Mouse (Mus musculus) hindbrain, embryonic 13.5 days (tissue): ENCODE data around the gene Gng7. TPM values are rescaled to one million over a fixed set of nuclear protein-coding genes. Genes with fewer than 3 reads are reported as not detected.
A peak's percentile ranks its signal among the peaks of the same experiment; 100 is the strongest.
"Not testable (repeated sequence)": the region's sequence is repeated elsewhere in the genome, so short reads cannot be mapped to it uniquely, and the experiment has no call there.

Experiments used
- ATAC-seq: fragments of 200-750 bp; cut with Nextera tagmentation; 2 replicates; pipeline ENCODE4 v1.8.0; 2017; ENCODE audit warnings: moderate TSS enrichment; ENCODE audit not compliant: low FRiP score
- H3K27ac ChIP-seq: fragments of 300-500 bp; sonication (generic); 2 replicates; pipeline ENCODE4 v1.5.1; 2015; ENCODE audit warnings: inconsistent platforms, mild to moderate bottlenecking, moderate library complexity
- H3K27me3 ChIP-seq: fragments of 300-500 bp; sonication (generic); 2 replicates; pipeline ENCODE4 v1.6.1; 2015; ENCODE audit warnings: mild to moderate bottlenecking, inconsistent platforms
- H3K36me3 ChIP-seq: fragments of 300-500 bp; sonication (generic); 2 replicates; pipeline ENCODE4 v1.6.1; 2015; ENCODE audit warnings: mild to moderate bottlenecking, inconsistent platforms
- H3K4me1 ChIP-seq: fragments of 300-500 bp; sonication (generic); replicated peaks from 2 replicates; pipeline ENCODE4 v1.6.1; 2015; ENCODE audit warnings: inconsistent platforms
- H3K4me2 ChIP-seq: fragments of 300-500 bp; sonication (generic); 2 replicates; pipeline ENCODE4 v1.6.1; 2015; ENCODE audit warnings: inconsistent platforms, mild to moderate bottlenecking, moderate library complexity
- H3K4me3 ChIP-seq: fragments of 300-500 bp; sonication (generic); 2 replicates; pipeline ENCODE4 v1.5.1; 2015; ENCODE audit warnings: mild to moderate bottlenecking, inconsistent platforms
- H3K9ac ChIP-seq: fragments of 300-500 bp; sonication (generic); 2 replicates; pipeline ENCODE4 v1.6.1; 2015; ENCODE audit warnings: mild to moderate bottlenecking, inconsistent platforms
- H3K9me3 ChIP-seq: fragments of 300-500 bp; sonication (generic); 2 replicates; pipeline ENCODE4 v1.6.1; 2016; ENCODE audit warnings: inconsistent platforms
- WGBS: fragments of 180-500 bp; shearing (Covaris S2); methylation state at CpG from one replicate; pipeline ENCODE4 v1.1.7; 2015; 5-methylcytosine and 5-hydroxymethylcytosine counted together
- polyA plus RNA-seq: library from polyadenylated mRNA; unstranded; fragments of >200 nt; fragmentation: Nextera tagmentation; extraction: Ambion mirVana; gene quantifications from 2 replicates; pipeline ENCODE4 v1.2.1, GENCODE M21; 2015

Gene Gng7
- polyA plus RNA-seq = 13.4 and 13.5 TPM in 2 replicates

- Histone ChIP-seq H3K36me3 (no peaks in the 10 kb centered on the region), H3K9ac (peak within 1 kb of the TSS; percentile 67), H3K27ac (no peak within 1 kb of the TSS), H3K4me2 (peak within 1 kb of the TSS; percentile 58), H3K9me3 (no peaks in the 10 kb centered on the region), H3K4me3 (peak within 1 kb of the TSS; percentile 40), H3K4me1 (peaks cover 14% of the 10 kb centered on the region; the same call in 1 of the 2 replicates), H3K27me3 (no peaks in the 10 kb centered on the region)
- WGBS = 10% methylated on average over 31 of the region's 31 CpGs
- ATAC-seq = peak; percentile 97
These were observed at the start of gene Gng7 for GRCm38 (mm10) chr10:81014393-81015384. TSS of gene Gng7 (minus strand) at chr10:81014945.

DNA sequence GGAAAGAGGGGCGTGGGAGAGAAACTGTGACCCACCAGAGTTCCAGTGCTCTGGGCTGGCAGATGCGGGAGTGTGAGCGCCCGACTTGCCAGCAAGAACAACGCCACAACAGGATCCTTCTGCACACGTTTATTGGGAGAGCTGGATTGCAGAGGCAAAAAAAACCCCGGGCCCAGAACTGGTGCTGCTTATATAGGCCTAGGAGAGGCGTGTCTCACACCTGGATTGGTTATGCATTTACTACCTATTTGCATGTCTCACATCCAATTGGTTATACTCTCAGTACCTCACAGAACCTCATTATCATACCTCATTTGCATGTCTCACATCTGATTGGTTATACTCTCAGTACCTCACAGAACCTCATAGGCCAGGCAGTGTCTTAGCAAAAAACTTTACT is 49.8 kb upstream of the Gng7 start:
- not testable (repeated sequence) for H3K9ac ChIP-seq, H3K4me1 ChIP-seq, H3K4me2 ChIP-seq, H3K4me3 ChIP-seq, ATAC-seq, H3K27me3 ChIP-seq, H3K27ac ChIP-seq, H3K36me3 ChIP-seq, H3K9me3 ChIP-seq
- WGBS = 86% methylated on average over 8 of the region's 8 CpGs

GRCm38 (mm10) chr10:81062710-81063109 is 48.0 kb upstream of the Gng7 start:
- no peaks in the 10 kb centered on the region for H3K36me3 ChIP-seq
- H3K9ac ChIP-seq = no peak overlapping the region
- no peaks in the 10 kb centered on the region for H3K9me3 ChIP-seq
- WGBS = 53% methylated on average over 4 of the region's 4 CpGs
- no peak overlapping the region for H3K4me2 ChIP-seq
- H3K27me3 ChIP-seq = no peaks in the 10 kb centered on the region
- ATAC-seq = no peak
- H3K27ac ChIP-seq = no peak overlapping the region
- no peak overlapping the region for H3K4me3 ChIP-seq
- peaks cover 20% of the 10 kb centered on the region for H3K4me1 ChIP-seq

DNA sequence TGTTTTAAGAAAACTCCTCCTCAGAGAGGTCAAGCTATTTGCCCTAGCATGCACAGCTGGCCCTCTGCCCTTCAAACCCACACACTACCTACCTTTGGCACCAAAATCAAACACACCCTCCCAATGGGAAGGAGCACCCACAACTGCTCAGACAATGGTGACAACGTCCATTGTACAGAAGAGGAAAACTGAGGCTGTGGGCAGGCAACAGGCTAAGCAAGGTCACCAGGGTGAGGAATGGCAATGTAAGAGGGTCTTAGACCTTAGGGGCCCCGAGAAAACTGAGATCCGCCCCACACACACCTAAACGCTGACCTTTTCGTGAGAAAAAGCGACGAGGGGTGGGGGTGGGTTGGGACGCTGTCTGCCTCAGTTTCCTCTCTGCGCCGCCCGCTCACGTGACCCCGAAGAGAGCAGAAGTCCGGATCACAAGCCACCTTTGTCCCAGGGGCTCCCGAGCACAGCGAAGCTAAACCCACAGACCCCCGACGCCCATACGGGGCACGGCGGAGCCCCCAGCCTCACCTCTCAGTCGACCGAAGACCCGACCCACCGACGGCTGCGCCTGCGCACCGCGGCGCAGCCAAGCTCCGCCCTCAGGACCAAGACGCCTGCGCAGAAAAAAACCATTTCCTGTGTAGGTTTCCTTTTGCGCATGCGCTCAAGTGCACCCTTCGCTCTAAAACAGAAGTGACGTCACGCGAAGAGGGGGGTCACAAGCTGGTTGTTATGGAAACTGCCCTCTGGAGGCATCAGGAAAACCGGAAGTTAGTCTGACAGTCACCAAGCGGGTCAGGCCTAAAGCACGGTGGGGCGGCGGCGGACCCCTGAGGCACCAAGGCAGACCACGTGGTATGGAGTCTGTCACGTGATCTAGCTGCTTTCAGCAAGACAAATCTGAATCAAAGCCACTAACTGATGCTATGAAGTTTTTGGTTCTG is 45.1 kb upstream of the Gng7 start, which contains the start of gene Sgta:
Gene Sgta, minus strand, starts transcription at position 579 of the 941 bp plus-strand sequence.
- H3K27ac ChIP-seq = peak within 1 kb of the TSS; percentile 66; the same call in 1 of the 2 replicates
- 0 out of 2 replicates have a peak, but pooled peaks cover 4% of the 10 kb centered on the region for H3K36me3 ChIP-seq
- no peaks in the 10 kb centered on the region for H3K27me3 ChIP-seq
- H3K4me3 ChIP-seq = peak within 1 kb of the TSS; percentile 80
- ATAC-seq = peak; percentile 92
- under 1% methylated on average over 48 of the region's 48 CpGs for WGBS
- peak within 1 kb of the TSS; percentile 94 for H3K4me2 ChIP-seq
- peaks cover 35% of the 10 kb centered on the region for H3K4me1 ChIP-seq
- H3K9ac ChIP-seq = peak within 1 kb of the TSS; percentile 90
- no peaks in the 10 kb centered on the region for H3K9me3 ChIP-seq

GRCm38 (mm10) chr10:81058896-81059295 is 44.2 kb upstream of the Gng7 start:
- Histone ChIP-seq H3K4me2 (peak overlapping the region; percentile 94), H3K27ac (no peak overlapping the region), H3K9me3 (no peaks in the 10 kb centered on the region), H3K4me1 (peaks cover 35% of the 10 kb centered on the region), H3K27me3 (no peaks in the 10 kb centered on the region), H3K36me3 (0 out of 2 replicates have a peak, but pooled peaks cover 4% of the 10 kb centered on the region), H3K9ac (peak overlapping the region; percentile 90), H3K4me3 (peak overlapping the region; percentile 80)
- no peak for ATAC-seq
- WGBS = 91% methylated on average over 6 of the region's 6 CpGs

DNA sequence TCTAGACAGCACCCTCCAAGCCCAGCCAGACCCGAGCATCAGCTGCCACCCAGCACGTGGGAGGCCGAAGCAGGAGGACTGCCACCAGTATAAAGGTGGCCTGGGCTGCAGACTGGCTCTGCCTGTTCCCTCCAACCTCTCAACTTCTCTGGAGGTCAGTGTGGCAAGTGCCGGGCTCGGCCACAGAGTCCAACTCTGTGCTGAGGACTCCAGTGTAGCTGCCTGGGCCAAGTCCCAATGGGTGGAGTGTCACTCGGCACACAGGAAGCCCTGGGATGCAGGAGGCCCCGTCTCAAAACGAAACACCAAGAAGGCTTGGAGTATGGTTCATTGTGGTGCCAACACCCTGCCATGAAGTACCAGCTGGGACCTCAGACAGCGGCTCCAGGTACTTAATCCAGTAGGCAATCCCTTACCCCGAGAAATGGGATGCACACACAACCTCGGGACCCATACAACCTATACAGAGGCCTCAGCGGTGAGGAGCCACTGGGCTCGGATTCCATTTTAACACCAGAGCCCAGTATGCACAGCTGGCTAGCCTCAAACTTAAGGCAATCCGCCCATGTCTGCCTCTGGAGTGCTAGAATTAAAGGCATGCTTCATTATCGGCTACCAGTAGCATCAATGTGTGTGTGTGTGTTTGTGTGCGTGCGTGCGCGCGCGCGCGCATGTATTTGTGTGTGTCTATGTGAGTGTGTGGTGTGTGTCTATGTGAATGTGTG is 42.8 kb upstream of the Gng7 start:
- no peak overlapping the region for H3K4me3 ChIP-seq
- H3K27me3 ChIP-seq = no peaks in the 10 kb centered on the region
- no peak overlapping the region for H3K4me2 ChIP-seq
- H3K9me3 ChIP-seq = no peaks in the 10 kb centered on the region
- no peak overlapping the region for H3K27ac ChIP-seq
- WGBS = 94% methylated on average over 23 of the region's 23 CpGs
- H3K9ac ChIP-seq = peak overlapping the region; percentile 51
- H3K4me1 ChIP-seq = peaks cover 35% of the 10 kb centered on the region
- no peak for ATAC-seq
- peaks cover 8% of the 10 kb centered on the region; the same call in 1 of the 2 replicates for H3K36me3 ChIP-seq

DNA sequence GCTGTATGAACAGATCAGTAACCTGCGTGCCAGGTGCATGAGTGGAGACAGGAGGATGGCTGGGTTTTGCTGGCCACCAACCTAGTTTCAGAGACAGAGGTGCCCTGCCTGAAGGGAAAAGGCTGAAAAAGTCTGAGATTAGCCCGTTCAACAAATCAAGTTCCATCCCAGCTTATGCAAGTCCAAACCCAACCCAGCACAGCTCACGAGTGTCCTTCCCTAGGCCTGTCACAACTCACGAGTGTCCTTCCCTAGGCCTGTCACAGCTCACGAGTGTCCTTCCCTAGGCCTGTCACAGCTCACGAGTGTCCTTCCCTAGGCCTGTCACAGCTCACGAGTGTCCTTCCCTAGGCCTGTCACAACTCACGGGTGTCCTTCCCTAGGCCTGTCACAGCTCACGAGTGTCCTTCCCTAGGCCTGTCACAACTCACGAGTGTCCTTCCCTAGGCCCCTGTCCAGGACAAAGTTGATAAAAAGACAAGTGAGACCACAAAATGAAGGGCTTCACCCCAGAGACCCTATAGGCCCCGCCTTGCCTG is 41.1 kb upstream of the Gng7 start:
- ATAC-seq = not testable (repeated sequence)
- peak overlapping the region; percentile 46; the same call in 1 of the 2 replicates for H3K9ac ChIP-seq

GRCm38 (mm10) chr10:81055169-81055568 is 40.4 kb upstream of the Gng7 start:
- Histone ChIP-seq H3K9ac (peak overlapping the region; percentile 4; the same call in 1 of the 2 replicates), H3K36me3 (peaks cover 32% of the 10 kb centered on the region), H3K27me3 (no peaks in the 10 kb centered on the region), H3K4me1 (peaks cover 35% of the 10 kb centered on the region), H3K4me2 (no peak overlapping the region), H3K4me3 (no peak overlapping the region), H3K9me3 (no peaks in the 10 kb centered on the region), H3K27ac (no peak overlapping the region)
- no peak for ATAC-seq
- WGBS = 81% methylated on average over 6 of the region's 6 CpGs

More for the DNA sequence above, 41.1 kb upstream of the Gng7 start:
- not testable (repeated sequence) for H3K4me2 ChIP-seq, H3K27ac ChIP-seq, H3K4me3 ChIP-seq, H3K9me3 ChIP-seq, H3K27me3 ChIP-seq
- H3K4me1 ChIP-seq = peaks cover 35% of the 10 kb centered on the region
- WGBS = 88% methylated on average over 11 of the region's 11 CpGs
- H3K36me3 ChIP-seq = peaks cover 25% of the 10 kb centered on the region

- H3K4me1 ChIP-seq = peaks cover 14% of the 10 kb centered on the region
- no peak overlapping the region for H3K9ac ChIP-seq
- H3K4me2 ChIP-seq = no peak overlapping the region
- no peaks in the 10 kb centered on the region for H3K9me3 ChIP-seq
- 92% methylated on average over 5 of the region's 5 CpGs for WGBS
- no peak overlapping the region for H3K4me3 ChIP-seq
- H3K27ac ChIP-seq = no peak overlapping the region
- H3K27me3 ChIP-seq = no peaks in the 10 kb centered on the region
- peaks cover 58% of the 10 kb centered on the region for H3K36me3 ChIP-seq
- no peak for ATAC-seq
These were observed 37.8 kb upstream of the Gng7 start for GRCm38 (mm10) chr10:81052577-81052976.

DNA sequence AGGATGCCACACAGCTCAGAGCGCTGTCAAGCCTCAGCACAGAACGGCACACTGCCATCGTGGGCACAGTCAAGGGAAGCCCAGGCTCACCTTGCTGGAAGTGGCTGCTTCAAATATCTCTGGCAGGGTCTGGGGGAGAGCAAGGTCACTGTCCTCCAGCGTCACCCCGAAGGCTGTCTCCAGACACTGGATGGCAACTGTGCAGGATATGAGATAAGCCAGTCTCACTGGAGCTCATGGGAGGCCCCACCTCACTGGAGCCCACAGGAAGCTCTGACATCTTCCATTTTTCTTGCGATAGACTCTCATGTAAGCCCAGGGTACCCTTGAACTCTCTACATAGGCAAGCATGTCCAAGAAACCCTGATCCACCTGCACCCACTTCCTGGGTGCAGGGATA is 36.4 kb upstream of the Gng7 start:
- ATAC-seq = no peak
- peaks cover 72% of the 10 kb centered on the region for H3K36me3 ChIP-seq
- H3K27ac ChIP-seq = no peak overlapping the region
- no peak overlapping the region for H3K9ac ChIP-seq
- WGBS = 96% methylated on average over 6 of the region's 6 CpGs
- H3K4me3 ChIP-seq = no peak overlapping the region
- H3K4me2 ChIP-seq = no peak overlapping the region
- H3K27me3 ChIP-seq = no peaks in the 10 kb centered on the region
- H3K9me3 ChIP-seq = no peaks in the 10 kb centered on the region
- H3K4me1 ChIP-seq = no peaks in the 10 kb centered on the region

DNA sequence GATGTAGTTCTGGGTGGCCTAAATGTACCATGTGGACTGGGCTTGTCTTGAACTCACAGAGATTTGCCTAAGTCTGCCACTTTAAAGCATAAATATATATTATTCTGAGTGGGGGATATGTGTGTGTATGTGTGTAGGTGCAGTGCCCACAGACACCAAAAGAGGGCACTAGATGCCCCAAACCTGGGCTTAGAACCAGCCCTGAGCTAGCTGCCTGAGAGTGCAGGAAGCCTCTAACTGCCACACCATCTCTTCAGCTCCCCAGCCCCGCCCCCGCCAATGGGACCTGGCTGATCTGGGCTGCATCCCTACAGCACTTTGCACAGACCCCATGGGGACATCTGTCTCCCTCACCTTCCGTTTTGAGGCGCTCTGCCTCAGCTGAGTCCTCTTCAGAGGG is 35.9 kb upstream of the Gng7 start:
- Histone ChIP-seq H3K36me3 (peaks cover 76% of the 10 kb centered on the region), H3K9ac (no peak overlapping the region), H3K27me3 (no peaks in the 10 kb centered on the region), H3K27ac (no peak overlapping the region), H3K9me3 (no peaks in the 10 kb centered on the region), H3K4me2 (no peak overlapping the region), H3K4me1 (no peaks in the 10 kb centered on the region), H3K4me3 (no peak overlapping the region)
- WGBS = 87% methylated on average over 4 of the region's 4 CpGs
- ATAC-seq = no peak
